Mouse (Mus musculus): ENCODE results near the gene Ebf1.

The Ebf1 gene

GRCm38 (mm10) chr11:44729931-44730330, 112.8 kb downstream of the Ebf1 start:
- no peak for DNase-seq (ENCODE audit: low read depth in 2 of 2, low spot score in 2 of 2)

DNA sequence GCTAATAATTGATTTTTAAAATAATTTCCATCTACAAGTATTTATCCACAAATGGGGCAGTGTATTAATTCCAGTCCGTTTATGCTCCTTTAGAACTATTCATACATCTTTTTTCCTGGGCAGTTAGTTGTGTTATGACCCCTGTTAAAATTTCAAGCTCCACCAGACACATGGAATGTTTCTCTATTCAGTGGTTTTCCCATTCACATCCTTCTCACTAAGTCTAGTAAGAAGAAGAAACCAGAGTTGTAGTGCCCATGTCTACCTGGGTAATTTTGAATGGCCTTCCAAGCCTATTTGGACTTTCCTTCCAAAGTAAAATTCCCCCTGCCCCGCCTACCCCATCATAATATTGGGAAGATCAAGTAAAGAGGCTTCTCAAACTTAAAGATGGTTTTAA, 114.6 kb downstream of the Ebf1 start:
- no peak for DNase-seq (ENCODE audit: low read depth in 2 of 2, low spot score in 2 of 2)

DNA sequence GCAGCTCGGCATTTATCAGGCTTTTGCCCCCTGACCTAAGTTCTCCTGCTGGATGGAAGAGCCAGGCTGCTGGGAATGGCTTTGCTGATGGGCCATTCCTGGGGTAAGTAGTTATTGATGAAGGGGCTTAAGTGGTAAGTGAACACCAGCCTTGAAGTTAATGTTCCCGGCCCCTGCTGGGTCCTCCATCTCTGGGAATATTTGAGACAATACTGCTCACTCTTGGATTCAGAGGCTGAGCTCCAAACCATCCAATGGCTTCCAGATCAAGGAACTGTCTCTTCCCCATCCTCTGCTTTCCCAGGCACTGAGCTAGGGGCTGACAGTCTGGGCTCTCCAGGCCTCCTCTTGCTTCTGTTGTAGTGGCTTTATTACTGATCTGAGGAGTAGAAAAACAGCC, 116.2 kb downstream of the Ebf1 start:
- DNase-seq (ENCODE audit: low read depth in 2 of 2, low spot score in 2 of 2), result no peak

DNA sequence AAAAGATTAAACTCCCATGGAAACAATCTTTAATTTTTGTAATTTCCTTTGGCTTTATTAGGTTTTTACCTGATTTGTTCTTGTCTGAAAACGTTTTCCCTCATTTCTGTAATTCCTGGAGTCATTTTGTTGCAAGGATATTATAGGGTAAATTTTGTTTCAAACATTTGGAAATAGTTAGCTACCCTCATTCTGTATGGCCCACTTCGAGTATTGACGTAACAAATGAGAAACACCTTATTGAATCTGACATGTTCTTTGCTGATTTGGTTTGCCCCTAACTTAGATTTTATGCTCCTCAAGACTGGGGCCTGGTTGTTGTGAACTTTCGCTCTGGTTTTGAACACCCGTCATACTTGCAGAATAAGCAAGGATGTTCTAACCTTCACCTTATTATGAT, 120.9 kb downstream of the Ebf1 start:
- no peak for DNase-seq (ENCODE audit: low read depth in 2 of 2, low spot score in 2 of 2)

DNA sequence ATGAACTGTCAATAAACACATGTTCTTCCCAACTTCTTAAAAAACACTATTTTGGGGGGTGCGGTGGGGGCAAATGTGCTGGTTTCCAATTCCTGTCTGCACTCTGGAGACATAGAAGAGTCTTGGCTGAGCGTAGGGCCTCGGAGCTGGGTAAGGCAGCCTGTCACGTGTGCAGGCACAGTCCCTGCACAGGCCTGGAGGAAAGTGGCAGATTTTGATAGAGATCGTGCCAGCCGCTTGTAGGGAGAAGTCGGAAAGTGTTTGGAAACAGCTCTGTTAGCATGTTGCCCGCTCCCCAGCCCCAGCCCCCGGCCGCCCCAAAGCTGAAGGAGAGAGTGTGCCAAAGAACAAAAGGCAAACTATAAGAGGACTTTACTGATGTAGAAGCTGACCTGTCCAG, 121.7 kb downstream of the Ebf1 start:
- DNase-seq (ENCODE audit: low read depth in 2 of 2, low spot score in 2 of 2), result no peak

DNA sequence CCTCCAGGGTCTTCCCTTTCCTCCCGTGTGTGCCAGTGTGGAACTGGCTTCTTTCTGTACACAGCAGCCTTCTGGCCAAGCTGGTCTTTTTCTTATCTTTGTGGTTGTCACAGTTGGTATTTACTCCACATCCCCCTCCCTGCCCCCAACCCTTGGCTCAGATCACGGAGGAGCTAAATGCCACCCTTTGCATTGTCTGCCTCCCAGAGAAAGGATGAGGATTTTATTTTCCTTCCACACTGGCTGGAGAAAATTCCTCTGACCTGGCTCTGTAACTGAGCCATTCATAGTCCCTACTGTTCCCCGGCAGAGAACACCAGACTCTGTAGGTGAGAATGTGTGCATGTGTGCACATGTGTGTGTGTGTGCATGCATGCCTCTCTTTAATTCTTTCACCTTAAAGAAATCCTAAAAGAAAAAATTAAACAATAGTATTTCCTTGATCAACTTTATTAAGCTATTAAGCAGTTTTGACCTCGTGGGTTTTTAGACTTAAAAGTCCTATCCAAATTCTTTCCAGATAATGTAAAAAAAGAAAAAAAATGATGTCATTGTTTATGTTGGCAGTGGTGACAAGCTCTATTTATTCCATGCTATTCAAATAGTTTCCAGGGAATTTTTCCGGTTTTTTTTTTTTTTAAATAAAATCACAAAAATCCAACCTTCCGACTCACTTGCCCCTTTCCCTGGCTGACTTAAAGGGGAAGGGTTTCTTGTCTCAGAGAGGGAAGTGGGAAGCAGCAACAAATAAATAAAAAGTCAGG, 123.3 kb downstream of the Ebf1 start:
- DNase-seq (ENCODE audit: low read depth in 2 of 2, low spot score in 2 of 2), result no peak

DNA sequence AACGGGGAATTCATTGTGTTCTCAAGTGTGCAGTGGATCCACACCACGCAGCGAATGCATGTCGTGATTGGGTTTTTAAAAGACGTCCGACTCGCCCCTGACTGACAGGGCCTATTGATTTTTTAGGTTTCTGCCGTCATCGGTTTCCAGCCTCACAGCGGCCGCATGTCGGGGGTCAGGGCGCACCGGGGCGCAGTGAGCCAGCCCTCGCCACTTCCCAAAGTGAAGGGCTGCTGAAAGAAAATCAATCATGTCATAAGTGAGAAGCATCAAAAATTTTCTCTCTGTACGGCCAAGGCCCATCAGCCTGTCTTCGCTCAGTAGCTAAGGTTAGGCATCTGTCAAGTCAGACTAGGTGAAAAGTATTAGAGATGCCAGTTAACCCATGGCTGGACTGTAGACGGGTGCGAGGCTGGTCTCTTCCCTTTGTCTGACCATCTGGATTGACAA, 124.0 kb downstream of the Ebf1 start:
- DNase-seq (ENCODE audit: low read depth in 2 of 2, low spot score in 2 of 2), result no peak

DNA sequence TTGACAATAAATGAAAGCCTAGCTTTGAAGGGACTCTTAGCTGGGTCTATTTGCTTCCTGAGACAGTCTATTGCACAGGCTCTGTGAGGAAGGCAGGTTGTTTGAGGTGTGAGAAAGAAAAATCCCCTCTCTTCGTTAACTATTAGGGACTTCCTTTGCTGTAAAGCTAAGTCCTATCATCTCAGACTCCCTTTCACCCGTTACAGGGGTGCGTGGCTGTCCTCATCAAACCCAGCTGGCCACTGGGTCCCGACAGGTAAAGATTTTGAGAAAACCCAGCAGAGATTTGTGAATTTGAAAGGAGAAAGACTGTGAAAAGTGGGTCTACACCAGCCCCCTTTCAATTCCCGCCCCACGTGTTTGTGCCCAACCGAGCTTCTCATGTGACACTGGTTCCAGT, 127.3 kb downstream of the Ebf1 start:
- DNase-seq (ENCODE audit: low read depth in 2 of 2, low spot score in 2 of 2), result no peak

- no peak for DNase-seq (ENCODE audit: low read depth in 2 of 2, low spot score in 2 of 2)
These were observed 128.8 kb downstream of the Ebf1 start for GRCm38 (mm10) chr11:44745946-44746345.

DNA sequence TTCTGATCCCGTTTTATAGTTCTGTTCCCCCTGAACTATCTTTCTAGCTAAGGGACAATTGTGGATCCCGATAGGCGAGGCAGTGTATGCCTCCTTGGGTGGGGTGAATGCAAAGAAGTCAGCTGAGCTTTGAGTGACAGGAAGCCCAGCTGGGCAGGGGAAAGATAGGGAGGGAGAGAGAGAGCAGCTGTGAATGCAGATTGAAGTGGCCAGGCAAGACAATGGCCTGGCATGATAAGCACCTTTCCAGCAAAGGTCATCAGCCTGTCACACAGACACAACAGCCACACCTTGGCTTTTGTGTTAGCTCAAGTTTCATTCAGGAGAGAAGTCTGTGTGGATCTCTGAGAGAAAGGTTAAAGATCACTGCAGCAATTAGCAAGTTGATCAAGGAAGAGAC, 129.6 kb downstream of the Ebf1 start:
- DNase-seq (ENCODE audit: low read depth in 2 of 2, low spot score in 2 of 2), result no peak

DNA sequence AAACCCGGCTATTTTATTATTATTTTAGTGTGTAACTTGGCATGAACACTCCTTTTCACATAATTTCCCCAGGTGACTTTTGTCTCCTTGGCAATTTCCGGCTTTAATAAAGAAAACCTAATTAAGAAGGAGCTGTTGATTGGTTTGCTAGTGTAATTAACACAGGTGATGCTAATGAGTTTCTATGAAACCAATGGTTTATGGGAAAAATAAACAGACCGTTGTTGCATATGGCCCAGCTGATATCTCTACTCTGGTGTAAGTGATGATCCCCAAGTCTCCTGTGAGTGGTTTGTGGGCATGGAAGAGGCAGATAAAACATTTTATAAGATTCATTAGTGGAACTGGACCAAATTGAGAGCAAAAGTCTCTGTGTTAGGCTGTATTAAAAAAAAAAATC, 132.2 kb downstream of the Ebf1 start:
- no peak for DNase-seq (ENCODE audit: low read depth in 2 of 2, low spot score in 2 of 2)

DNA sequence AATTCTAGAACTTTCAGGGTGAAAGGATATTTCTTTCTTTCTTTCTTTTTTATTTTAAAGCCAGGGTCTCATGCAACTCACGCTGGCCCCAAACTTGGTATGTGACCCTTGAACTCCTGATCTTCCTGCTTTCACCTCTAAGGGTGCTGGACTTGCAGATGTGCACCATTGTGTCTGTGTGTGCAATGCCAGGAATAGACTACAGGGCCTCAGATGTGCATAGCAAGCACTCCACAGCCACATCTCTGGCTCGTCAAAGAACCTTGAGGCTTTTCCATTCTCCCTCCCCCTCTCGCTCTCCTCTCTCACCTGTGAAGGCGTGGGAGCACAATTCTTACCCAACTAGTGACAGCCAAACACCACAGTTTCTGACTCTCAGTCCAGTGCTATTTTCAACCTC, 137.2 kb downstream of the Ebf1 start:
- DNase-seq (ENCODE audit: low read depth in 2 of 2, low spot score in 2 of 2), result no peak

DNA sequence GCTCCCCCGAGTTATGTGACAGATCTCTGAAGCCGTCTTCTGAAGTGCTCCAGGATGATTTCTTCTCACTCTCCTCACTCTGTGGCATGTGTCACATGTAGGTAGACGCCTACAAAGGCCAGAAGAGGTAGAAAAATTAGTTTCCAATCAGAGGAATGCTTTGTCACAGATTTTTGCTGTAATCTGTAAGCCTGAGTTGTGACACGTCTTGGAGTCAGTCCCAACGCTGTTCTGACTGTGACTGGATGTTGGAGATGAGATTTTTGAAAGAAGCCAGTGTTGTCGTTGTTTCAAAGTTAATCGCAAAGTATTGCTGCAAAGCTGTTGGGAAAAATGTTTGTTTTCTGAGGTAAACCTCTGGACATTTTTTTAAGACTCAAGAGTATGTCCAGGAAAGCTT, 139.2 kb downstream of the Ebf1 start:
- no peak for DNase-seq (ENCODE audit: low read depth in 2 of 2, low spot score in 2 of 2)

GRCm38 (mm10) chr11:44758857-44759256, 141.7 kb downstream of the Ebf1 start:
- DNase-seq (ENCODE audit: low read depth in 2 of 2, low spot score in 2 of 2), result no peak

DNA sequence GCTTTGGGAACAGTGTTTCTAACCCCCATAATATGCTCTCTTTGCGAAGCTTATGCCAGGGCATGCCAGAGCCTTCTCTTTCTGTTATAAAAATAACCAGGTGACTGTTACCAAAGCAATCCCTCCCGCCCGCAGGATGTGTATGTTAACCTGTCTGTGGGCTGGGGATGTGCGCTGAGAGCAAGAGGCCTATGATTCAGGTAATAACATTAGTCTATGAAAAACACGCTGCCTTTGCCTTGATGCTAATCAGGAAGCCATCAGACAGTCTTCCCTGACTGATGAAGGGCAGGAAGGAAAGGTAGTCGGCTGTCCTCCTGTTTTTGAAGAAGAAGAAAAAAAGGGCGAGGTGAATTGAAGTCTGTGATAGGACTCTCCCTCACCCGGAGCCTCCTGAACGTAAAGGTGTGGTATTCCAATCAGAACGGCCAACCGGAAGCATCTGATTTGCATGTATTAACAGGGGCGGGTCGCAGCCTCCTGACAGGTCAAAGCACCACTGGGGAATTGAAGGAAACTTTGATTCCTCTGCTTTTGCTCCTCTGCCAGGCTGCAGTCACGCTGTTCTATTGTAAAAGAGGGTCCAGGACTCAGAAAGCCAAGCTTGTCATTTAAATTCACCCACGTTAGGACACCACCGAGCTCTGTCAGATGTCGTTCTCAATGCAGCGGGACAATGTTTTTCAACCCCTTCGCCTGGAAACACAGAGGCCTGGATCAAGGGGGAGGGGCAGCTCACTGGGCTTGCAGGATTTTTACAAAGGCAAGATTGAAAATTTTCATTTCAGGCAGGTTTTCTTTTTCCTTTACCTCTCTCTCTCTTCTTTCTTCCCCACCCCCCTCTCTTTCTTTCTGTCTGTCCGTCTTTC, 144.2 kb downstream of the Ebf1 start:
- no peak for DNase-seq (ENCODE audit: low read depth in 2 of 2, low spot score in 2 of 2)

- no peak for DNase-seq (ENCODE audit: low read depth in 2 of 2, low spot score in 2 of 2)
These were observed 147.1 kb downstream of the Ebf1 start for GRCm38 (mm10) chr11:44763992-44764835.

DNA sequence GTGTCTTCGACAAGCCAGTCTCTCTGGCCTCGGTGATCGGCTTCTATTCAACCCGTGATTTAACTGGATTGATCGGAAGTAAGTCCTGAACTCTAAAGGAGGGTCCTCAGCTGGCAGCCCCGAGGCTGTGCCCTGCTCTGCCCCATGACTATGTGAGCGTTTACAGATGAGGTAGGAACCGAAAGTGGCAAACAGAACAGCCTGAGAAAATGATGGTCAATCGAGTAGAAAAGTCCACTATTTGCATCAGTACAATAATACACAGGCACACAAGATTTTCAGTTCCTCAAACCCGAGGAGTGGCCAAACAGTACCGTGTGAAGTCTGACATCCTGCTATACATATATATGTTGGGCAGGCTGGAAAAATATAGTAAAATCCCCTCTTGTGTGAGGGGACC, 147.9 kb downstream of the Ebf1 start:
- DNase-seq (ENCODE audit: low read depth in 2 of 2, low spot score in 2 of 2), result no peak

- DNase-seq (ENCODE audit: low read depth in 2 of 2, low spot score in 2 of 2), result no peak
These were observed 149.1 kb downstream of the Ebf1 start for GRCm38 (mm10) chr11:44766246-44766645.

GRCm38 (mm10) chr11:44767322-44767721, 150.2 kb downstream of the Ebf1 start:
- DNase-seq (ENCODE audit: low read depth in 2 of 2, low spot score in 2 of 2), result no peak

DNA sequence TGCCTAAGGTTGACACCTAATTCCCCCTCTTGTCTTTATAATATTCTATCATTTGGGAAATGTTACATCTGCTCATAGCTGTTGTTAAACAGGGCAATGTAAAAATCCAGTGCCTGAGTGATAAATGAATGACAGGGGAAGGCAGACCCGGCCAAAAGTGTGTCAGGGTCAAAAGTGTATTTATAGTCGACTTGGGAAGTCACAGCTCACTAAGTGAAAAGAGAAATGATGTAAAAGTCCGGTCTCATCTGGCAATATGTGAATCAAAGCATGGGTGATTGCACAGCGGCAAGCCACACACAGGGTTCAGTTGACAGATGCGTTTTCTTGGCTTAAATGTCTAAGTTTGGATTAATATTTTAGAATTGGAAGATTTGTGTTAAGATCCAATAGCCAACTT, 151.2 kb downstream of the Ebf1 start:
- DNase-seq (ENCODE audit: low read depth in 2 of 2, low spot score in 2 of 2), result no peak

DNA sequence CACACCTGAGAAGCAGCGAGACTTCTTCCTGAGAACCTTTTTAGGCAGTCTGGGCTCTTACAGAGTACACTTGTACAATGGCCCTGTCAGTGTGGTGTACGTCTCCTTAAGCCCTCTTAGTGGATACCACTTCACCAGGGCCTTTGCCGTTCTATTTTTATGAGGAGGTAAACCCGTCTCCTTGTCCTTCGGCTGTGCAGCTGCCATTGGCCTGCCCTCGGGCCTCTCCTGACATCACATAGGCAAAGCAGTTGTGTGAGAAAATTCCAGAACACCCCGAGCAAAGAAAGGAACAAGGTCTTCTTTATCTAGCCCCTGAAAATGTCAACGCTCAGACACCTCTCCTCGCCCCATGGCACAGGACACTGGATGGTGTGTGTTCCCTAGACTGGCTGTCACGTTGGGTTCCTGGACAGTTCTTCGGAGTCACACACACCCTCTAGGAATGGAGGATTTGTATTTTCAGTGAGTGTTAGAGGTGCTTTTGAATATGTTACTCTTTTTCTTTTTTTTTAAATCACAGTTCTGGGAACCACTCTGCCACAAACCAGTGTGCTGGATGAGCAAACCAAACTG, 154.0 kb downstream of the Ebf1 start:
- DNase-seq (ENCODE audit: low read depth in 2 of 2, low spot score in 2 of 2), result no peak

Measured in CD8-positive naive resting alpha-beta T cell, adult 2 months (primary cell).